Mouse (Mus musculus) kidney, postnatal 36 days (tissue): ENCODE results near the gene Pin4.
A peak's percentile ranks its signal among the peaks of the same experiment; 100 is the strongest.

ENCODE experiments used
- DNase-seq, 2 experiments: peaks; one replicate each; pipeline ENCODE4 v3.0.0; 2021 to 2022; ENCODE audit warnings: mixed read lengths in 2 of 2

Pin4 gene

DNA sequence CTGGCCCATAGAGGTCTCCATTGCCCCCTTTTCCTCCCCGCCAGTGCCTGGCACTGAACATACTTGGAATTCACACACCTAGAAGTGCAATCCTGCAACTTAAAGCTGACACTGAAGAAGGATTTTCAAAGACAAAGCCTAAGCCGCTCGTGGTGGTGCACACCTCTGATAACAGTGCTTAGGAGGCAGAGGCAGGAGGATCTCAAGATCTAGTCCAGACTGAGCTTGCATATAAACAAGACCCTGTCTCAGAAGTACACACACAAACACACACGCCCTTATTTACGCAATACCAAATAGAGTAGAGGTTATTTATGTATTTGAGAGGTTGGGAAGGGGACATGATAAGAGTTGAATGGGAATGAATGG is 38.2 kb downstream of the Pin4 start:
- DNase-seq = no peak

DNA sequence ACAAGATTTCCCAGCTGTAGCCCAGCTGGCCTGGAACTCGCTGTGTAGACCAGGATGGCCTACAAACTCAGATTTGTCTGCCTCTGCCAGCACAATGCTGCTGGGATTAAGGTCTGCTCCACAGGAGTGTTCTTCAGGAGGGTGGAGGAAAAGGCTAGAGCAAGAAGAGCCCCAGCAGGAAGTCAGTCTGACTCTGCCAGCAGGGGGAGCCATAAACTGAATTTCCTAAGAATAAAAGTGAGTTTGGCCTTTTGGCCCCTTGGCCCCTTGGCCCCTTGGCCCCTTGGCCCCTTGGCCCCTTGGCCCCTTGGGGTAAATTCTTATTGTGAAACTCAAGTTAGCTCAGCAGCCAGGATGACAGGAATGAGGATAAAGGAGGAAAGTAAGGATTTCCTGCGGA is 40.5 kb downstream of the Pin4 start:
- DNase-seq = peak; percentile 20 to 68

DNA sequence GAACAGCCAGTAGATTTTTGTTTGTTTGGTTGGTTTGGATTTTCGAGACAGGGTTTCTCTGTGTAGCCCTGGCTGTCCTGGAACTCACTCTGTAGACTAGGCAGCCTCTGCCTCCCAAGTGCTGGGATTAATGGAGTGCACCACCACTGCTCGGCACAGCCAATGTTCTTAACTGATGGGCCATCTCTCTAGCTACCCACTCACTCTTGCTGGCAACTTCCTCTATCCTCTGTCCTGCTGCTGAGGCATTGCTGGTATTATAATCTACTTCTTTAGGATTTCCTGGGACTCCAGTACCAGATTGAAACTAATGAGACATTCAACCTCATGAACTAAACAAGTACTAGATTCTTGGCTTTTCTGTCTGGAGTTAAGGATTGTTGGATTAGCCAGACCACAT is 41.3 kb downstream of the Pin4 start:
- DNase-seq = no peak

DNA sequence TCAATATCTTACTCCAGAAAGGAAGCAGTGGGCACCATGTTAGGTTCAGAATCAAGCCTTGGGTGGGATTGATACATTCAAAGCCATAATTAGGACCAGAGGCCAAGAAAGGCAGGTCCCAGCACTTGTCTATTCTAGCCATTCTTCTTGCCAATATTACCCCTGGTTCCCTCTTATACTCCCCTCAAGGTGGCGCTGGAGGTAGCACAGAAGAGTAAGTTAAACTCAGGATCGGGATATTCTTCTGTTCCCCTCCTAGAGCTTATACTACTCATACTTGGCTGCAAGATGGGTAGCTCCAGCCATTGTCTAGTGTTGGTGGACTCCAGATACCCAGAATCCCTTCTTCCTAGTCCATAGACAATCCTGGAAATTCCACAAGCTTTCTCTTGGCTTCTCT is 43.8 kb downstream of the Pin4 start:
- DNase-seq = peak in 1 of 2 experiments; percentile 36

DNA sequence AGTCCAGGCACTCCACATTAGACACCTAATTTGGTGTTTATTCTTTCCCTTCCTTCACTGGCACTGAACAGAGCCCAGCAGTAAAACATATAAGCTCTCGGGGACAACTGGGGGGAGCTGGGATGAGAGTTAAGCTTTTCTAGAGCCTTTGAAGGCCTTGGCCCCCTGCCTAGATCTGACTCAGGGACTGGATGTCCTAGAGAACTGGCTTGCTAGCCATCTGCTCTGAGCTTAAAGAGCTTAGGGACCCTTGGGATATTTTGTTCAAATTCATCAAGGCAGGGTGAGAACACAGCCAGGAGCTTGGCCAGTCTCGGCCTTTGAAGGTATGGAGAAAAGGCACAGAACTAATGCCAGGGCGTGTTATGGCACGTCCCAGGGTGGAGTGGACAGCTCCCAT is 44.3 kb downstream of the Pin4 start:
- DNase-seq = no peak

DNA sequence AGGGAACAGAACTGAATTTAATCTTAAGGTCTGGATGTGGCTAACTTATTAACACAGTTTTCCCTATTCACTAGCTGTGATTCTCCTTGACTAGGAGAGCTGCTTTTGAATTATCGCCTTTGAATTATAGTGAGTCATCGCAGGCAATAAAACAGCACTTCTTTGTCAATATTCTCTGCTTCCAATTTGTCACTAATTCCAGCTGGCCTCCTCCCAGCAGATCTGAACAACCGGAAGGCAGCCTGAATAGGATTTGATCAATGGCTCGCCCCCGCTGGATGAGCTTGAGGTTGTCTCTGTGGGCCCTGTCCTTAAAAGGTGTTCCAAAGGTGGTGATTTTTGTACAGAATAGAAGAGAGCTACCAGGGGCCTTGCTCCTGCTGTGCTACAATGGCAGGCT is 47.3 kb downstream of the Pin4 start:
- no peak for DNase-seq

DNA sequence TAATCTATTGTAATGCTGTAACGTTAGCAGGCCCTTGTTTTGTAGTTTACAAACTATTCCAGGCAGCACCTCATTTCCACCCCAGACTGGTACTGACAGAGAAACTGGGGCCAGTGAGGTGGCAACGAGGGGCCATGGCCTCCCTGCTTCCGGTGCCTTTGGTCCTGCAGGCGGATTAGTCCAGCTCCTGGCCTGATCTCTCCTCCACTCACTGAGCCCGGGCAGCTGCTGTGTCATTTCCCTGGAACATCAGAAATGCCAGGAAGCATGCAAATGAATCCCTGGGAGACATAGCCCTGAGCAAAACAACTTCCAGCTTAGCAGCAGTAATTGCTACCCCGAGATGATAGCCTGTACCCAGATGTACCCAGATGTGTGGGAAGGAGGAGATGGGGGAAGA is 47.7 kb downstream of the Pin4 start:
- no peak for DNase-seq

DNA sequence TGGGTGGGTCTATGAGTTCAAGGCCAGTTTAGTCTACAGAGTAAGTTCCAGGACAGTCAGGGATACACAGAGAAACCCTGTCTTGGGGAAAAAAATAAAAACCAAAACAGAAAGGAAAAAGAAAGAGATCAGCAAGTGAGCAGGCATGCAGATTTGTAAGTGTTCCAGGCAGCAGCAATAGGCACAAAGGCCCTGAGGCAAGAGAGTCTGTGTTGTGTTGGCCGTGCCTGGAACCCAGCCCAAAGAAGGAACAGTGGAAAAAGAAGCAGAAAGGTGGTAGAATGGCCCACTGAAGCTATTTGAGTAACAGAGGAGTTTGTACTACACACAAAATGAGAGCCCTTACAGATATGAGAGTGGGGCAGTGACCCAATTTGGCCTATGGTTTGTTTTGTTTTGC is 50.5 kb downstream of the Pin4 start:
- DNase-seq = no peak

DNA sequence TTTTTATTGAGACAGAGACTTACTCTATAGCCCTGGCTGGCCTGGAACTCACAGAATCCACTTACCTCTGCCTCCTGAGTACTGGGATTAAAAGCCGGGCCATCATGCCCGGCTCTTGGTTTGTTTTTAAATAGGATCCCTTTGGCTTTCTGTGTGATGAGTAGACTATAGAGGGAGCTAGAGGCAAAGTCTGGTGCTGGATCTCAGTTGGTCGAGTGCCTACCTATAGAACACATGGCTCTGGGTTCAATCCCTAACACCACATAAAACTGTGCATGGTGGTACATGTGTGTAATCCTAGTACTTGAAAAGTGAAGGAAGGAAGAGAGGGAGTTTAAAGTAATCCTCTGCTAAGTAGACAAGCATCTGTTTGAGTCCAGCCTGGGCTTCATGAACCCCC is 50.9 kb downstream of the Pin4 start:
- no peak for DNase-seq

DNA sequence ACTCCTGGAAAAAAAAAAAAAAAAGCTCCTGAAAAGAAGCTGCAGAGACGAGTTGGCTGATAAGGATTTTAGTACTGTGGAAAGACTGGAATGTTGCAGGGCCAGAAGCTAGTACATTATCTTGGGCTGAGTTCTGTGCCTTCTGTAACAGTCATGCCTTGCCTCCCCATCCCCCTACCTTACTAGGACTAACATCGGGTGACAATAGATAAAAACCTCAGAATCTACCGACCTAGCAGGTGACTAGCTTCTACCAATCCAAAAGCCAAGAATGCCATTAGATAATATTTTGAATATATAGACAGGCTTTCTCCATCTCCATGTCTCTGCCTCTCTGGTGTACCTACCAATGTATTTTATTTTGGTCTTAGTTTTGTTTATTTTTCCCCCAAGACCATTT is 51.7 kb downstream of the Pin4 start:
- DNase-seq = no peak

DNA sequence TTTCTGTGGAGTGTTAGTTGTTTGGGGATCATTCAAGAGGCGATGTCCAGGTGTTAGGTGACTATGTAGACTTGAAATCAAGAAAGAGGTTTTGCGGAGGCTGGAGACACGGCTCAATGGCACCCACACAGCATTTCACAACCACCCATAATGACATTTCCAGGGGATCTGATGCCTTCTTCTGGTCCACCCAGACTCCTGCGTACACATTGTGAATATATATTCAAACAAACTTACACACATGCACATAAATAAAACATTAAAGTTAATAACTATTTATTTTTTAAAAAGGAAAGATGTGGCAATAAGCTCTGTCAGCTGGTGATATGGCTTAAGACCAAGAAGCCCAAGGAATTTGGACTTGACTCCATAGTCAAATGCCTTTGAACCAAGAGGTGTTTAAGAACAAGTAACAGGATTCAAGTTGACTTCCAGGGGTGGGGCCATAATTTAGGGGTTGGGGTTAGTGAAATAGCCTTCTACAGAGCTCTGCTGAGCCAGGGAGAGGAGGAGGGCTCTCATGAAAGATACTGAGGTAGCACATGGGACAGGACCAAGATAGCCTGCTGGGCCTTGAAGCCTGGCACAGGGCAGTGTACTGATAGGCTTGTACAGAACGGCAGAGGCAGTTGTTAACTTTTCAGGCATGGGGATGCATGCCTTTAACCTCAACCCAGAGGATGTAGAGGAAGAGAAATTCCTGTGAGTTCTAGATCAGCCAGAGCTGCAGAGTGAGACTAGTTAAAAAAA is 56.5 kb downstream of the Pin4 start:
- DNase-seq = no peak
